Mouse (Mus musculus) myocyte (in vitro differentiated cells): ENCODE data around the gene Gemin8. TPM values are rescaled to one million over a fixed set of nuclear protein-coding genes. Genes with fewer than 3 reads are reported as not detected.

Source experiments
- H3K27me3 ChIP-seq: one replicate; pipeline ENCODE4 v1.6.1; 2011; ENCODE audit not compliant: control insufficient read depth, insufficient read depth, insufficient read length
- H3K36me3 ChIP-seq: one replicate; pipeline ENCODE4 v1.6.1; 2011; ENCODE audit not compliant: control insufficient read depth, insufficient read depth
- H3K4me2 ChIP-seq: one replicate; pipeline ENCODE4 v1.6.1; 2011; ENCODE audit warnings: low read depth, control low read depth
- H3K4me3 ChIP-seq: one replicate; pipeline ENCODE4 v1.5.1; 2011; ENCODE audit warnings: mild to moderate bottlenecking, control low read depth, moderate library complexity
- H3K79me2 ChIP-seq: one replicate; pipeline ENCODE4 v1.6.1; 2011; ENCODE audit not compliant: control insufficient read depth, insufficient read depth
- H3ac ChIP-seq: one replicate; pipeline ENCODE4 v1.6.1; 2011; ENCODE audit not compliant: control insufficient read depth, insufficient read length
- CEBPB ChIP-seq: IDR thresholded peaks from 2 replicates; pipeline ENCODE4 v1.6.1; 2011; ENCODE audit warnings: mild to moderate bottlenecking, moderate library complexity; ENCODE audit not compliant: poor library complexity, insufficient read depth, severe bottlenecking
- E2F4 ChIP-seq: IDR thresholded peaks from one replicate; pipeline ENCODE4 v1.6.1; 2011; ENCODE audit warnings: mild to moderate bottlenecking, control low read depth, moderate library complexity; ENCODE audit not compliant: insufficient read depth
- MAX ChIP-seq: IDR thresholded peaks from one replicate; pipeline ENCODE4 v1.6.1; 2011; ENCODE audit warnings: low read depth, mild to moderate bottlenecking, control low read depth
- MYOD1 ChIP-seq, 3 experiments: IDR thresholded peaks; one replicate each; pipeline ENCODE4 v1.6.1; 2011; ENCODE audit warnings: control low read depth in 2 of 3, low read depth in 2 of 3, mild to moderate bottlenecking in 2 of 3, moderate library complexity in 1 of 3; ENCODE audit not compliant: insufficient read length in 2 of 3, control insufficient read depth in 1 of 3
- MYOG ChIP-seq, 3 experiments: IDR thresholded peaks; one replicate each; pipeline ENCODE4 v1.6.1; 2011; ENCODE audit warnings: control low read depth in 2 of 3, low read depth in 2 of 3, mild to moderate bottlenecking in 2 of 3; ENCODE audit not compliant: insufficient read length in 2 of 3, control insufficient read depth in 1 of 3, insufficient read depth in 1 of 3
- POLR2A ChIP-seq: IDR thresholded peaks from one replicate; pipeline ENCODE4 v1.6.1; 2011; ENCODE audit warnings: low read depth, mild to moderate bottlenecking, control low read depth, moderate library complexity; ENCODE audit not compliant: insufficient read length
- POLR2AphosphoS2 ChIP-seq: IDR thresholded peaks from one replicate; pipeline ENCODE4 v1.6.1; 2011; ENCODE audit warnings: low read depth, control low read depth; ENCODE audit not compliant: insufficient read length
- REST ChIP-seq: IDR thresholded peaks from one replicate; pipeline ENCODE4 v1.6.1; 2011; ENCODE audit warnings: mild to moderate bottlenecking, control low read depth, moderate library complexity; ENCODE audit not compliant: insufficient read depth, insufficient read length
- SRF ChIP-seq: IDR thresholded peaks from one replicate; pipeline ENCODE4 v1.6.1; 2011; ENCODE audit warnings: low read depth; ENCODE audit not compliant: control insufficient read depth, insufficient read length
- TCF12 ChIP-seq: IDR thresholded peaks from one replicate; pipeline ENCODE4 v1.6.1; 2011; ENCODE audit warnings: mild to moderate bottlenecking, control low read depth; ENCODE audit not compliant: poor library complexity, insufficient read depth, severe bottlenecking
- TCF3 ChIP-seq: IDR thresholded peaks from one replicate; pipeline ENCODE4 v1.6.1; 2011; ENCODE audit warnings: low read depth, control low read depth; ENCODE audit not compliant: insufficient read length
- USF1 ChIP-seq: IDR thresholded peaks from one replicate; pipeline ENCODE4 v1.6.1; 2011; ENCODE audit warnings: low read depth, mild to moderate bottlenecking, control low read depth, moderate library complexity
- polyA plus RNA-seq: library from polyadenylated mRNA; unstranded; fragments of >200 nt; fragmentation: generic; extraction: Trizol; gene quantifications from one replicate; pipeline ENCODE4 v1.2.1, GENCODE M21; 2012; ENCODE audit warnings: missing spikeins

Gene Gemin8
- polyA plus RNA-seq, 1 experiment, result 6.6 TPM

DNA sequence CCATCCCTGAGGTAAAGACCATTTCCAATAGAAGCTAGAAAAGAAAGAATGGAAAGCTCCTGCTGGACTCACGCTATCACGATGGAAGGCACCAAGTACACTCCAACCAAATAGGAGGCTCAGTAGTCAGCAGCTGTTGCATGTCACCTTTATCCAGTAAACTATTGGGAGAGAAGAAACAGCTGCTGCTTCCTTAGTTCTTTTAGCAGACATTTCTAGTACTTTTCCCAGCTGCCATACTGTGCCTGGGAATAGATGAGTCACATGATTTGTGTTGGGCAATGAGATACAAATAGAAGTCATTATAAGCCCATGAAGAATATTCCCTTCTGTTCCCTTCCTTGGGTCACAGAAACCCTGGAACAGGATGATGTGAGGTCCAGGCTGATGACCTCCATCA is 28.0 kb downstream of the Gemin8 start:
- TF ChIP-seq MYOG (IDR thresholded peaks at IDR 0.05; ENCODE audit: control insufficient read depth in 1 of 3, insufficient read depth in 1 of 3, insufficient read length in 2 of 3, low read depth in 2 of 3), result peak in 1 of 3 experiments; percentile 56
- peak in 1 of 3 experiments; percentile 19 for TF ChIP-seq MYOD1 (IDR thresholded peaks at IDR 0.05; ENCODE audit: control insufficient read depth in 1 of 3, insufficient read length in 2 of 3, low read depth in 2 of 3)
- TF ChIP-seq CEBPB, result no peak
- TF ChIP-seq E2F4, result no peak
- Histone ChIP-seq H3K4me3 (no peak overlapping the region), H3K27me3 (no peaks in the 10 kb centered on the region), H3K4me2 (no peak overlapping the region), H3K36me3 (no peaks in the 10 kb centered on the region), H3ac (no peak overlapping the region), H3K79me2 (no peaks in the 10 kb centered on the region)

DNA sequence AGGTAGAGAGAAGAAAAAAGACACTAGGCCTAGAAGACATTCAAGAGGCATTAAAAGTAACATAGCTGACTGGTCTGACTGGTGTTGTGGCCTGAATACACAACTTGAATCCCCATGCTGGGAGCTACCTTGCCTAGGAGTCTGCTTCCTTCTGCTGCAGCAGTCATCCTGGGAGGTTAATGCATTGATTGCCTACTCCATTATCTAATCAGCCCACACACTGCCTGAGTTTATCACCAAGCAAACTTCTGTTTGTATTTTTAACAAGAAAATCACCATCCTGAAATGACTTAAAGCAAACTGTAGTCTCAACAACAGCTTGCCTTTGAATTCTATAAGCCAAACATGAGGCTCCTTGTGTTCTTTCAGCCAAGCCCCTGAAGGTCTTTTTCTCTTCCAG is 29.6 kb downstream of the Gemin8 start:
- TF ChIP-seq E2F4 (no peak), POLR2AphosphoS2 (no peak), CEBPB (no peak), MYOG (IDR thresholded peaks at IDR 0.05; ENCODE audit: control insufficient read depth in 1 of 3, insufficient read depth in 1 of 3, insufficient read length in 2 of 3, low read depth in 2 of 3) (no peak), TCF3 (no peak), TCF12 (no peak), MYOD1 (IDR thresholded peaks at IDR 0.05; ENCODE audit: control insufficient read depth in 1 of 3, insufficient read length in 2 of 3, low read depth in 2 of 3) (no peak), SRF (no peak), MAX (no peak), USF1 (no peak), POLR2A (no peak), REST (no peak)
- no peak overlapping the region for H3ac ChIP-seq

DNA sequence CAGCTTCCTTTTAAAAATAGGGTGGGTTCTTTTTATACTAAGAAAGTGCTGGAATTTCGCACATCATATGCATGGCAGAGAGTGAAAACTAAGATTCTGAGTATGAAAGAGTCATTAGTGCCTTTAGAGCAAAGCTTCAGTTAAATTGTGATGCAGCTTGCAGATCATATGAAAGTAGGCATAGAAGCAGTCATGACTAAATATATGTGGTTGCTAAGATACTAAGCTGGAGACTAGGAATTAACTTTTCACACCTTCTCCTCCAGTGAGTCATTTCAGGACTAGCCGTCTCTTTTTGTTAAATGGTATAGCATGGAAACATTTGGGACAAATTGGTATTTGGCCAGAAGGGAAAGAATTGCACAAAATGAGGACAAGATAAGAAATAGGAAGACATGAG is 44.3 kb downstream of the Gemin8 start:
- H3ac ChIP-seq, result no peak overlapping the region
- H3K27me3 ChIP-seq, result no peaks in the 10 kb centered on the region
- no peaks in the 10 kb centered on the region for H3K36me3 ChIP-seq
- TF ChIP-seq USF1 (no peak), E2F4 (no peak), POLR2A (no peak), TCF3 (no peak), MYOD1 (IDR thresholded peaks at IDR 0.05; ENCODE audit: control insufficient read depth in 1 of 3, insufficient read length in 2 of 3, low read depth in 2 of 3) (no peak), CEBPB (no peak), MYOG (IDR thresholded peaks at IDR 0.05; ENCODE audit: control insufficient read depth in 1 of 3, insufficient read depth in 1 of 3, insufficient read length in 2 of 3, low read depth in 2 of 3) (no peak), TCF12 (no peak), REST (no peak), POLR2AphosphoS2 (no peak), MAX (no peak), SRF (no peak)
- H3K4me3 ChIP-seq, result no peak overlapping the region
- H3K79me2 ChIP-seq, result no peaks in the 10 kb centered on the region
- H3K4me2 ChIP-seq, result no peak overlapping the region

More for the DNA sequence above, 29.6 kb downstream of the Gemin8 start:
- Histone ChIP-seq H3K36me3 (no peaks in the 10 kb centered on the region), H3K27me3 (no peaks in the 10 kb centered on the region), H3K4me2 (no peak overlapping the region), H3K79me2 (no peaks in the 10 kb centered on the region), H3K4me3 (no peak overlapping the region)

DNA sequence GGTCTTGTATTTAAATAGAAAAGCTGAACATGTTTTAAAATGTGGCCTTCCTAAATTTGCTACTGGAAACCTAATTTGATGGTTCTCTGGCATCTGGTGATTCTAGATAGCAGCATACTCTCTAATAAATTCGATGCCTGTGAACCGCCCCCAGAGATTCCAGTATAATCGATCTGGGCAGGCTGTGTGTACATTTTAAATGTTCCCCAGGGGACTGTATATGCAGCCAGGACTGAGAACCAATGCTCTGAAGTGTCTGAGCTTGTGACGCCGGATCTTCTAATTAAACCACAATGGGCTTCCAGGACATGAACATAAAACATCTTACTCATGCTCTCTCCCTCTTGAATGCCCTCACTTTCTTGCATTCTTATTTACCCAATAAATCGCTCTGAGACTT is 46.0 kb downstream of the Gemin8 start:
- no peak overlapping the region for H3K4me3 ChIP-seq

DNA sequence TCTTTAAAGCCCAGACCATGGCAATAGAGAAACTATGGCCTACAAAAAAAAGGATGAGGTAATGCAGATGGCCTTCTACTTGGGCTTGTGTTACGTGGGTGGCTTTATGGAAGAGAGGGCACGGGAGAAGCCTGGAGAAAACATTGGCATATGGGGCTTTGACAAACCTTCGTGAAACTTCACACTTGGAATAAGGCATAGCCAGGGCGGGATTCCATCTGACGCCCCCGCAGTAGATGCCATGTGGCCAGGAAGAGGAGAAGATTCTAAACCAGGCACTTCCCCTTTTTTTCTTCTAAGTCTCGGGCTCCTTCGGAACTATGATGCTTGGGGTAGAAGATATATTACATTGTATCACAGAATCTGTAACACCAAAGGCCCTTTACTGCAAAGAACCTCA is 46.5 kb downstream of the Gemin8 start:
- no peaks in the 10 kb centered on the region for H3K79me2 ChIP-seq
- no peak overlapping the region for H3ac ChIP-seq
- H3K4me3 ChIP-seq, result no peak overlapping the region
- H3K4me2 ChIP-seq, result peak overlapping the region; percentile 8
- H3K27me3 ChIP-seq, result no peaks in the 10 kb centered on the region
- no peak for TF ChIP-seq TCF12
- TF ChIP-seq MYOD1 (IDR thresholded peaks at IDR 0.05; ENCODE audit: control insufficient read depth in 1 of 3, insufficient read length in 2 of 3, low read depth in 2 of 3), result no peak
- TF ChIP-seq TCF3, result no peak
- no peak for TF ChIP-seq USF1
- TF ChIP-seq MAX, result no peak
- no peak for TF ChIP-seq SRF
- TF ChIP-seq CEBPB, result no peak
- no peak for TF ChIP-seq REST
- TF ChIP-seq POLR2AphosphoS2, result no peak
- TF ChIP-seq POLR2A, result no peak
- no peak for TF ChIP-seq MYOG (IDR thresholded peaks at IDR 0.05; ENCODE audit: control insufficient read depth in 1 of 3, insufficient read depth in 1 of 3, insufficient read length in 2 of 3, low read depth in 2 of 3)
- no peaks in the 10 kb centered on the region for H3K36me3 ChIP-seq

More for the DNA sequence above, 46.0 kb downstream of the Gemin8 start:
- Histone ChIP-seq H3K79me2 (no peaks in the 10 kb centered on the region), H3K4me2 (peak overlapping the region; percentile 8), H3K36me3 (no peaks in the 10 kb centered on the region), H3K27me3 (no peaks in the 10 kb centered on the region), H3ac (no peak overlapping the region)
- TF ChIP-seq TCF12 (no peak), USF1 (no peak)
